Mouse (Mus musculus): ENCODE results near the gene Slc2a2.

Slc2a2 gene

GRCm38 (mm10) chr3:28697797-28698196, at the start of gene Slc2a2:
Slc2a2 (plus strand) TSS chr3:28697903.
- DNase-seq (ENCODE audit: low read depth, low spot score), result no peak

- no peak for DNase-seq (ENCODE audit: low read depth, low spot score)
Observed at GRCm38 (mm10) chr3:28652574-28652973, 45.1 kb upstream of the Slc2a2 start.

GRCm38 (mm10) chr3:28653043-28653442, 44.7 kb upstream of the Slc2a2 start:
- DNase-seq (ENCODE audit: low read depth, low spot score), result no peak

- no peak for DNase-seq (ENCODE audit: low read depth, low spot score)
Observed at GRCm38 (mm10) chr3:28654740-28655139, 43.0 kb upstream of the Slc2a2 start.

- DNase-seq (ENCODE audit: low read depth, low spot score), result no peak
Observed at GRCm38 (mm10) chr3:28658349-28658748, 39.4 kb upstream of the Slc2a2 start.

GRCm38 (mm10) chr3:28680851-28681250, 16.9 kb upstream of the Slc2a2 start:
- no peak for DNase-seq (ENCODE audit: low read depth, low spot score)

GRCm38 (mm10) chr3:28681866-28682265, 15.8 kb upstream of the Slc2a2 start:
- no peak for DNase-seq (ENCODE audit: low read depth, low spot score)

- DNase-seq (ENCODE audit: low read depth, low spot score), result no peak
Observed at GRCm38 (mm10) chr3:28682411-28682810, 15.3 kb upstream of the Slc2a2 start.

GRCm38 (mm10) chr3:28685510-28685909, 12.2 kb upstream of the Slc2a2 start:
- DNase-seq (ENCODE audit: low read depth, low spot score), result no peak

- no peak for DNase-seq (ENCODE audit: low read depth, low spot score)
Observed at GRCm38 (mm10) chr3:28694811-28695210, 2.9 kb upstream of the Slc2a2 start.

- DNase-seq (ENCODE audit: low read depth, low spot score), result no peak
Observed at GRCm38 (mm10) chr3:28695608-28696007, 2.1 kb upstream of the Slc2a2 start.

GRCm38 (mm10) chr3:28696162-28696561, 1.5 kb upstream of the Slc2a2 start:
- no peak for DNase-seq (ENCODE audit: low read depth, low spot score)

GRCm38 (mm10) chr3:28699601-28700000, 1.9 kb downstream of the Slc2a2 start:
- no peak for DNase-seq (ENCODE audit: low read depth, low spot score)

- no peak for DNase-seq (ENCODE audit: low read depth, low spot score)
Observed at GRCm38 (mm10) chr3:28705522-28706137, 7.9 kb downstream of the Slc2a2 start.

- no peak for DNase-seq (ENCODE audit: low read depth, low spot score)
Observed at GRCm38 (mm10) chr3:28706736-28707135, 9.0 kb downstream of the Slc2a2 start.

- DNase-seq (ENCODE audit: low read depth, low spot score), result no peak
Observed at GRCm38 (mm10) chr3:28709740-28710139, 12.0 kb downstream of the Slc2a2 start.

GRCm38 (mm10) chr3:28713913-28714698, 16.4 kb downstream of the Slc2a2 start:
- DNase-seq (ENCODE audit: low read depth, low spot score), result no peak

- DNase-seq (ENCODE audit: low read depth, low spot score), result no peak
Observed at GRCm38 (mm10) chr3:28718521-28718920, 20.8 kb downstream of the Slc2a2 start.

- DNase-seq (ENCODE audit: low read depth, low spot score), result no peak
Observed at GRCm38 (mm10) chr3:28721218-28721617, 23.5 kb downstream of the Slc2a2 start.

- no peak for DNase-seq (ENCODE audit: low read depth, low spot score)
Observed at GRCm38 (mm10) chr3:28721838-28722237, 24.1 kb downstream of the Slc2a2 start.

GRCm38 (mm10) chr3:28722531-28722930, 24.8 kb downstream of the Slc2a2 start:
- no peak for DNase-seq (ENCODE audit: low read depth, low spot score)

GRCm38 (mm10) chr3:28723534-28723933, 25.8 kb downstream of the Slc2a2 start:
- no peak for DNase-seq (ENCODE audit: low read depth, low spot score)

GRCm38 (mm10) chr3:28725203-28725602, 27.5 kb downstream of the Slc2a2 start:
- no peak for DNase-seq (ENCODE audit: low read depth, low spot score)

All from embryo, embryonic 11.5 days (tissue).